Mouse (Mus musculus) stomach, postnatal 0 days (tissue): ENCODE results near the gene Tfrc.

Experiments used
- CTCF ChIP-seq: IDR thresholded peaks from 2 replicates; pipeline ENCODE4 v1.5.1; 2016; ENCODE audit warnings: antibody characterized with exemption, low read depth, mild to moderate bottlenecking, moderate library complexity
- EP300 ChIP-seq: optimal IDR thresholded peaks from 2 replicates; pipeline ENCODE3; 2016; ENCODE audit warnings: antibody characterized with exemption

GRCm38 (mm10) chr16:32650974-32651618 lies 42.4 kb downstream of the Tfrc start:
- TF ChIP-seq CTCF = no peak
- no peak for TF ChIP-seq EP300
